Mouse (Mus musculus) cerebellum, adult 2 months (tissue): ENCODE measurements around the gene Qprt. TPM values are rescaled to one million over a fixed set of nuclear protein-coding genes. Genes with fewer than 3 reads are reported as not detected.

Source experiments
- DNase-seq, 2 experiments: peaks; one replicate each; pipeline ENCODE4 v3.0.0; 2021
- H3K27ac ChIP-seq: fragments of 200-500 bp; 2 replicates; pipeline ENCODE4 v1.5.1; 2012; ENCODE audit warnings: low read length, control low read depth, inconsistent platforms; ENCODE audit not compliant: insufficient read depth
- H3K27me3 ChIP-seq: fragments of 200-500 bp; 2 replicates; pipeline ENCODE4 v1.6.1; 2012; ENCODE audit warnings: inconsistent platforms, mild to moderate bottlenecking, low read length, moderate library complexity; ENCODE audit not compliant: control insufficient read depth, insufficient read depth
- H3K4me1 ChIP-seq: fragments of 200-500 bp; 2 replicates; pipeline ENCODE4 v1.6.1; 2011; ENCODE audit warnings: low read length; ENCODE audit not compliant: control insufficient read depth, insufficient read depth
- H3K4me3 ChIP-seq: fragments of 200-500 bp; replicated peaks from 2 replicates; pipeline ENCODE3; 2011; ENCODE audit warnings: mild to moderate bottlenecking, low read depth, low read length, control low read depth; ENCODE audit not compliant: insufficient read depth
- CTCF ChIP-seq: fragments of 200-500 bp; IDR thresholded peaks from 2 replicates; pipeline ENCODE4 v1.5.1; 2011; ENCODE audit warnings: low read depth, mild to moderate bottlenecking, control low read depth, low read length, moderate library complexity, borderline replicate concordance; ENCODE audit not compliant: insufficient read depth
- POLR2A ChIP-seq: fragments of 200-500 bp; IDR thresholded peaks from 2 replicates; pipeline ENCODE4 v1.6.1; 2011; ENCODE audit warnings: low read length, control low read depth, borderline replicate concordance; ENCODE audit not compliant: insufficient read depth
- WGBS: fragments of 180-500 bp; shearing (Covaris S2); methylation state at CpG from one replicate; pipeline ENCODE4 v1.1.7; 2018; 5-methylcytosine and 5-hydroxymethylcytosine counted together
- polyA plus RNA-seq: library from polyadenylated mRNA; depleted of rRNA; stranded (reverse); fragments of >200 nt; gene quantifications from 2 replicates; pipeline ENCODE4 v1.2.3, GENCODE M21; 2012; rRNA removed

The Qprt gene
- 2.1 and 2.2 TPM in 2 replicates for polyA plus RNA-seq

GRCm38 (mm10) chr7:127121911-127122270 is at the start of gene Qprt:
Gene Qprt (minus strand): TSS chr7:127122226.
- Histone ChIP-seq H3K27me3 (no peaks in the 10 kb centered on the region; the same call in 1 of the 2 replicates), H3K27ac (no peak within 1 kb of the TSS), H3K4me3 (no peak within 1 kb of the TSS), H3K4me1 (no peaks in the 10 kb centered on the region)
- no peak for TF ChIP-seq CTCF
- WGBS, result 24% methylated on average over 7 of the region's 7 CpGs
- DNase-seq, result no peak

- whole genome bisulfite sequencing, result 90% methylated on average over 5 of the region's 5 CpGs
- no peak overlapping the region for H3K27ac ChIP-seq
- DNase-seq, result no peak
- TF ChIP-seq CTCF (no peak), POLR2A (no peak)
- H3K27me3 ChIP-seq, result no peaks in the 10 kb centered on the region; the same call in 1 of the 2 replicates
- no peaks in the 10 kb centered on the region for H3K4me1 ChIP-seq
- H3K4me3 ChIP-seq, result no peak overlapping the region
These were observed 44.5 kb upstream of the Qprt start for GRCm38 (mm10) chr7:127166501-127166900.

GRCm38 (mm10) chr7:127165607-127166493 is 43.8 kb upstream of the Qprt start:
- no peak for DNase-seq
- Histone ChIP-seq H3K4me3 (no peak overlapping the region), H3K27ac (no peak overlapping the region), H3K4me1 (no peaks in the 10 kb centered on the region), H3K27me3 (no peaks in the 10 kb centered on the region; the same call in 1 of the 2 replicates)
- TF ChIP-seq CTCF (no peak), POLR2A (no peak)
- WGBS, result 89% methylated on average over 12 of the region's 12 CpGs

GRCm38 (mm10) chr7:127164002-127164401 is 42.0 kb upstream of the Qprt start:
- TF ChIP-seq CTCF (no peak), POLR2A (no peak)

GRCm38 (mm10) chr7:127162546-127162945 is 40.5 kb upstream of the Qprt start:
- H3K4me3 ChIP-seq, result no peak overlapping the region
- no peaks in the 10 kb centered on the region; the same call in 1 of the 2 replicates for H3K27me3 ChIP-seq
- DNase-seq, result no peak
- TF ChIP-seq CTCF, result no peak
- TF ChIP-seq POLR2A, result no peak
- H3K27ac ChIP-seq, result no peak overlapping the region
- no peaks in the 10 kb centered on the region for H3K4me1 ChIP-seq
- 86% methylated on average over 5 of the region's 5 CpGs for WGBS

More at GRCm38 (mm10) chr7:127164002-127164401, 42.0 kb upstream of the Qprt start:
- no peaks in the 10 kb centered on the region; the same call in 1 of the 2 replicates for H3K27me3 ChIP-seq
- H3K27ac ChIP-seq, result no peak overlapping the region
- 78% methylated on average over 4 of the region's 4 CpGs for WGBS
- no peak overlapping the region for H3K4me3 ChIP-seq
- H3K4me1 ChIP-seq, result no peaks in the 10 kb centered on the region
- DNase-seq, result no peak

- no peaks in the 10 kb centered on the region for H3K4me1 ChIP-seq
- 94% methylated on average over 4 of the region's 4 CpGs for WGBS
- H3K27ac ChIP-seq, result no peak overlapping the region
- no peaks in the 10 kb centered on the region for H3K27me3 ChIP-seq
- no peak overlapping the region for H3K4me3 ChIP-seq
- TF ChIP-seq CTCF (no peak), POLR2A (no peak)
- DNase-seq, result no peak
These were observed 35.5 kb upstream of the Qprt start for GRCm38 (mm10) chr7:127157548-127157947.

GRCm38 (mm10) chr7:127153477-127153876 is 31.5 kb upstream of the Qprt start:
- Histone ChIP-seq H3K4me3 (no peak overlapping the region), H3K4me1 (no peaks in the 10 kb centered on the region), H3K27ac (no peak overlapping the region), H3K27me3 (no peaks in the 10 kb centered on the region)
- TF ChIP-seq POLR2A (no peak), CTCF (no peak)
- whole genome bisulfite sequencing, result 61% methylated on average over 3 of the region's 3 CpGs
- DNase-seq, result no peak

- Histone ChIP-seq H3K27me3 (no peaks in the 10 kb centered on the region), H3K4me3 (no peak overlapping the region), H3K4me1 (no peaks in the 10 kb centered on the region), H3K27ac (no peak overlapping the region)
- no peak for TF ChIP-seq CTCF
- WGBS, result 89% methylated on average over 6 of the region's 6 CpGs
- DNase-seq, result no peak
These were observed 30.4 kb upstream of the Qprt start for GRCm38 (mm10) chr7:127152464-127152863.
